Mouse (Mus musculus) thymus, postnatal 25 days (tissue): ENCODE data around the gene Wipf3.

Experiments used
- DNase-seq: peaks from one replicate; pipeline ENCODE4 v3.0.0; 2022

Gene Wipf3

DNA sequence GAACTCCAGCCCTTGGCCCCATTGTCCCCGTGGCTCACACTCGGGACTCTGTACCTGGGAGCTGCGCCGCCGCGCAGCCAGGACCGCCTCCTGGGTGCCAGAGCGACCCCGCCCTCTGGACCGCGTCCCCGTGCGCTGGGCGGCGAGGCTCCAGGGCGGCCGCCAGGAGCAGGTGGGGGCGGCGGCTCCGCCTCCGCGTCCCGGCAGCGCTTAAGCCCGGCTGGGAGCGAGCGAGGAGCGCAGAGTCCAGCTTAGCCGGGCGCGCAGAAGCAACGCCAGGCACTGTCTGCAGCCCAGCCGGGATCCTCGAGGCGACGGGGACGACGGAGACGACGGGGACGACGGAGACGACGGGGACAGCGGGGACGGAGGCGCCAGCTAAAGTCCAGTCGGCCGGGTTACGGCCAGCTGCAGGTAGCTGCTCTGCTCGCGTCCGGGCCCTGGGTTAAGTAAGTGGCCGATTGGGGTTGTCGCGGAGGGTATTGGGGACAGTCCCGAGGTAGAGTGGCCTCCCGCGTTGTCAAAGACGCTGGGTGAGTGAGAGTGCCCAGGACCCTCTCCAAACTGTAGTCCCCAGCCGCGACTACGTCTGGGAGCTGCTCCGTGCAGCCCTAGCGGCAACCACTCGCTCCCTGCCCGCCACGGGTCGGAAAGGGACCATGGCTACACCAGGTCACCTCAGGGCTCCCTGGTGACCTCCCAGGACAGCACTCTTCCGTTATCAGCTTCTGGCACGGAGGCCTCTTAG lies at the start of gene Wipf3:
Gene Wipf3 (plus strand): TSS at position 157 of the 748 bp plus-strand sequence.
- DNase-seq = peak; percentile 24

DNA sequence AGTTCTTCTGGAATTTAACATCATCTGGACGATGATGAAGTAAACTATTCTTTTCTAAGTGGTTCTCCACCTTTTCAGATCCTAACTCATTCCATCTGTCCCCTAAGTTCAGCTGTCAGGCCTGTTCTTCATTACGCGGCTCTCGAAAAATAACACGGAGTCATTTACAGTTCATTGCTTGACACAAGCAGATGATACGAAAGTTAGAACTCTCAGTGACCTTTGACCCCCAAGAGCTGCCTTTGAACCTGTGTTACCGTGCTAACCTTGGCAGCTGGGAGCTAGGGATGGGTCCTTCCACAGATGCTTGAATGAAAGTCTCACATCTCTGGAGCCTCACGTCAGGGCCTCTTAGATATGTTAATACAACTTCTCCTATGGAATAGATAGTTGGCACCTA lies 46.8 kb upstream of the Wipf3 start:
- no peak for DNase-seq

DNA sequence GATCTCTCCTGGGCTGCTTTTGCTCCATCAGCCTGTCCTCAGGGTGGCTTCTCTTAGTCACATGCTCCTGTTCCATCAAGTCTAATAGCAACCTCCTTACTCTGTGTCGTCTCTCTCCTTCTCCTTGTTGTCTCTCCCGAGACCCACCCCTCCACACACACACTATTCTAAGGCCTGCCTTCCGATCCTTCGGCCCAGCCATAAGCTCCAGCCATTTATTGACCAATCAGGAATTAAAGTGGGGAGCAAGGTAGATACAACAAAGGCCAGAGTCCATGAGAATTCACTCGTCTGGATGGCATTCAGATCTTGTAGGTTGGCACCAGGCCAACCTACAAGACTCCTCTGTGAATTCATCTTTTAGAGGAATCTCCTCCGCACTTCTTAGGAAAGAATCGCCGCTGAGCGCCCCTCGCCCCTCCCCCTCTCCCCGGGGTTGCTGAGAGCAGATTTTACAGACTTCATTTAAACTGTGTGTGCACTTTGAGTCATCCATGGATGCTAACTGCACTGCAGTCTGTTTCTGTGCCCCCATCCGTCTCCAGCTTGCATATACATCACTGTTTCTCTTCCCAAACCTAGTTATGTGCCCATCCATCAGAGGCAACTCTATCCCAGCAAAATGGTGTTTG lies 45.4 kb upstream of the Wipf3 start:
- no peak for DNase-seq

DNA sequence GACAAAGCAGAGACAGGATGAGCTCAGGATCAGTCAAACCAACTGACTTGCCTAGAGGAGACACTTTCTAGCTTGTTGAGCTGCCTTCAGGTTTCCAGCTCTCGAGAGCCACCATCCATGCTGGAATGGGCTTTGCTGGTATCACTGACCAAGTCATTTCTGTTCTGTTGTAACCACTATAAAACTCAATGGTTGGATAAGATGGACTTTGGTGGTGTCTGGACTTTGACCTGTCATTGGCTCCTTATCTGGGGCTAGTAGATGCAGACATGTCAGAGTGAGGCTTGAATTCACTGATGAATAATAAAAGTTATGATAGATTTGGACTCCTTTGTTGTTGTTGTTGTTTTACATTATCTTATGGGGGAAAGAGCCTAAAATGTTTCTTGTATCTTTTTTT lies 44.6 kb upstream of the Wipf3 start:
- no peak for DNase-seq

DNA sequence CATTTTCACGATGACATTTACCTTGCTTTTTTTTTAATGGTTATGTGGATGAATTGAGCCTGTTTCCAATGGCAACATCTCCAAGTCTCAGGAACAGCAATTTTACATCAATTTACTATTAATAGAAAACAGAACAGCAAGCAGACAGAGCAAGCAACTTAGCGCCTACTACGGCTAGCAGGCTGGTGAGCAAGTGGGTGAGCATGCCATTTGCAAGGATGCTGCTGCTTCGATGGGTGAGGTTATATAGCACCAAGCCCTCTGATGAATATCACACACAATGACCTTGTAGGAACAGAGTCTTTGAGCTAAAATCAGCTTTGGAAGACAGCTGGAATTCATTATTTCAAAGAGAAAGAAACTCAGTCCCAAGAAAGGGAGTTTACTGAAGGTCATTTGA lies 43.0 kb upstream of the Wipf3 start:
- no peak for DNase-seq

DNA sequence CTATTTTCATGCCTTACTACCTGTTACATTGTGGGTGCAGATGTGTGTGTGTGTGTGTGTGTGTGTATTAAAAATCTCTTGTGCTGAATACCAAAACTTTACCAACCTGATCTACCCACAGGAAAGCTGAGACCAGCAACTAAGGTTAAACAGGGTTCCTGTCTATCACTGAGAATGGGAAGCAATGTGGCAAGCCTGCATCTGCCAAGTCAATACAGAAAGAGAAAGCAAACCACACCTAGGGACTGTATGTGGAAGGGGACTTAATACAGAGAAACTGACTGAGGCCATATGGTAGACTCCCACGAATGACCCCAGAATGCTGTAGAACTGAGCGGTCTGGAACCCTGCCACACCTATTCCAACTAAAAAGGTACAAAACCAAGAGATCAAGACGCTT lies 42.4 kb upstream of the Wipf3 start:
- DNase-seq = no peak

DNA sequence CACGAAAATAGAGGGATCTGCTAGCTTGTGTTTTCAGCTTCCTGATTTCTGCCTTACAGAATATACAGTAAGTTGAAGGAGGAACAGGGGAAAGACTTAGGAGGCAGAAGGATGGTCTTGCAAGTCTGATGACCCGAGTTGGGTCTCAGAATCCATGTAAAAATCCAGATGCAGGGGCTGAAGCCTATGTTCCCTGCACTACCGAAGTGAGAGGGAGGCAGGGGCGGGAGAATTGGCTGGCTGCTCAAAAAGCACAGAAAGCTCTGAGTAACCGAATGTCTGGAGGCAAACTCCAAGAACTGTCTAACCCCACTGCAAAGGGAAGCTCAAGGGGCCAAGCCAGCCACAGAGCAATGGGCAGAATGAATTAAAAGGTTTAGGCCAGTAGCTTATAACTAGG lies 41.7 kb upstream of the Wipf3 start:
- no peak for DNase-seq

DNA sequence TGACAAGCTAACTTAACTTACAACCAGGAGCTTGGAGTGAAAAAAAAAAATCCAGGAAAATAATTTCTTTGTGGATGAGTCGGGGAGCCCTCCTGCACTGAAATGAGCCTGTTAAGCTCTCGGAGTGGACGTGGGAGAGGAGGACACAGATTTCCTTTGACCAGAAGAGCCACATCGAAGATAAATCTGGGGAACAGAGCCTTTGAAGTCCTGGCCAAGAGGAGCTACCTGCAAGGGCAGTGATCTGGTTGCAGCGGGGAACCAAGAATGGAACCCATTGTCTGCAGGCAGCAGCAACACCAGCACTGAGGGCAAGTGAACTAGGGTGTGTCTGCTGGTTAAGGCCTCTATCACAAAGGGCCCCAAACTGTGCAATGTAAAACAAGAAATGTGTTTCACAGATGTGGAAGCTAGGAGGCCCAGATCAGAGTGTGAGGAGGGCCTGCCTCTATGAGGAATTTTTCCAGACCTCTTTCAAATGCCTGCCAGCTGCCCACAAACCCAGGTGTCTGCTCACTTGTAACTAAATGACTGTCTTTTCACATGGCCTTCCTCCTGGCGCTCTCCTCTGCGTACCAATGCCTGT lies 40.6 kb upstream of the Wipf3 start:
- no peak for DNase-seq

DNA sequence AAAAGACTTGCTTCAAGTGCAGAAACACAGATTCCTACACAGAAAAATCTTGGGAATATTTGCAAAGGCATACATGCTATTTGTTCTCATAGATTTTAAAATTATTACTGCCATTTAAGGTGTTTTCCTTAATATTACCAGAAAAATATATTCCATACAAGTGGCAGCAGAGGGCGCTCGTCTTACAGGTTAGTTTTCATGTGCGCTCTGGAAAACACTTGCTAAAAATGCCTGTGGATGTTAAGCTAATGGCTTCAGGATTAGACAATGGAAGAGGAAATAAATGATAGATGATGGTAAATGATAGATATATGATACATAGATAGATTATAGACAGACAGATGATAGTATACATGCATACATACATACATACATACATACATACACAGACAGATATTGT lies 37.6 kb upstream of the Wipf3 start:
- DNase-seq = peak; percentile 7

DNA sequence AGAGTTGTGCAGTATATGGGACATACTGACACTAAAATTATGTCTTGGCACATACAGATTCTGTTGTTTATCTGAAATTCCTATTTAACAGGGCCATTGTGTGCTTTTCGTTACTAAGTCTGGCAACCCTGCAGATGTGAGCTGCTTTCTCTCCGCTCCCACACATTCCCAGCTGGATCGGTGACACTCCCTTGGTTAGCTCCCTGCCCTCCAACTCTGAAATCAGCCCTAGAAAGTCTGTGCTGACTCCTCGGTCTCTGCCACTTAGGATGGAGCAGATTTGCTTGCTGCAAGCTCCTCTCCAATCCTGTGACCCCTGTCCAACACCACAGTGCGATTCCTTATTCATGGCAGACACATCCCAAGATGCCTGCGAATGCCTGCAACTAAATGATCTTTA lies 35.5 kb upstream of the Wipf3 start:
- no peak for DNase-seq

DNA sequence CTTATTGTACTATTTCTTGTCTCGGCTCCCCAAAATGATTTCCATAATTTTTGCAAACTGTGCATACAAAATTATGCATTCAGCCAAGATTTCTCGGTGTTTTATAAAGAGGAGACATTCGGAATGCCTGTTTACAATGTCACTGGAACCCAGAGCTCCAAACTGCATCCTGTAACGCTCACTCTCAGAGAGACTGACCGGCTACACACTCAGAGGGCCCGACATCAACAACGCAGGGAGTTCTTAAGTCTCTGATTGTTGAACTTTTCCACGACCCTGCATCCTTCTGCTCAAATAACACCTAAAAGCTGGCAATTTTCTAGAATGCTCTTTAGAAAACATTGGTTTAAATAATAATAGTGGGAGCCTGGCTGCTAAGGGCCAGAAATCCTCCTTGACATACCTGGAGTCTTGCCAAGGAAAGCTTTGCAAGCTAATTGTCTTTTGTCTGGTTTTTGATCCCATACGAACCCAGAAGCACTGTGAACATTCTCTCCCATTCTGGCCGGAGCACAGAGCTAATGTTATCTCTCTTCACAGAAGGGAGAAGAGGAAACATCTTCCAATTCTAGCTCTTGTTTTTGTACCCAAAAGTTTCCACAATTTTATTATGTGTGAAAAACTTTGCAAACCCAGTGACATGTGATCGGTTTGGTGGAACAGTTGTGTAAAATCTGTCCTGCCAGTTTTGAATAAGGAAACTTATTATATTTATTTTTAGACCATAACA lies 30.0 kb upstream of the Wipf3 start:
- DNase-seq = no peak

DNA sequence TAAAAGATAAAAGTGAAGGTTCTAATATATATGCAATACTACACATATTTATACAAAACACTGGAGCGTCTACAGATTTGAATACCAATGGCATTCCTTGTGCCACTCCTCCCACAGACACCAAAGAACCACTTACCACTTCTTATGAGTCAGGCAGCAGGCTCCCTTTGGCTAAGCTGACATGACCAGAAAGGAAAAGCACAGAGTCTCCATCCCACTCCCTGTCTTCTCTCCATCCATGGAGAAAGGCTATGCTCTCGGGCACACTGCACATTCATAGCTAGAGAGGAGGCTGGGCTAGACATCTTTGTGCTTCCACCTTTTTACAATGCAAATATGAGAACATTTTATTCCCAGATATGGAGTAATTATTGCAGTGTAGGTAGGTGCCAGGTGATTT lies 27.9 kb upstream of the Wipf3 start:
- no peak for DNase-seq

DNA sequence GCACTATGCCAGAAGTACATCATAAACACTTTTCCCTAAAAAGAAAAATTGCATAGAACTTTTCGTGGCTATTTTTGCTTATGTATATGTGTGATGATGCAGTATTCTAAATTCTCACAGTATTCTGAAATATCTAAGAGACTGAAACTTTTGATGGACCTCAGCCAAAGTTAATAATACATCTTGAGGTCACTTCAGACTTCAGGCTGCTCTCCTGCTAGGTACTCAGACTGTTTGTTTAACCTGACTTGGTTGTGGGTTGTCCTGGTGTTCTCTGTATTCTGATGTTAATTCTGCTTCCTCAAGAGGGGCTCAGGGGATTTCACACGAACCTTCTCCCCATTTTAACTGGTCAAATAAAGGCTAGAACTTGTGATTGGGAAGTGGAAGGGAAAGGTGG lies 24.5 kb upstream of the Wipf3 start:
- DNase-seq = no peak

DNA sequence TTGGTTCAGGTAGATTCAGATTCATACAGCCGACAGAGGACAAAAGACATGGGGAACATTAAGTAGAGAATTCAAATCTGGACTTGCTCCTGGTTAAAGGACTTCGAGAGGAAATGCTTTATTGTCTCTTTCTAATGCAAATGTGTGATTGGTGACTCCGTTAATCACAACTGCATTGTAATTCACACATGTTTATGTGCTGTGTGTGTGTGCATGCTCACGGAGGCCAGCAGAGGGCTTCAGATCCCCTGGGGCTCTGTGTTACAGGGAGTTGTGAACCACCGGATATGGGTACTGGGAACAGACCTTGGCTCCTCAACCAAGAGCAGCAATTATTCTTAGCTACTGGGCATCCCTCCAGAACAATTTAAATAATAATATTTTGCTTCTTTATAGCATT lies 23.3 kb upstream of the Wipf3 start:
- no peak for DNase-seq

DNA sequence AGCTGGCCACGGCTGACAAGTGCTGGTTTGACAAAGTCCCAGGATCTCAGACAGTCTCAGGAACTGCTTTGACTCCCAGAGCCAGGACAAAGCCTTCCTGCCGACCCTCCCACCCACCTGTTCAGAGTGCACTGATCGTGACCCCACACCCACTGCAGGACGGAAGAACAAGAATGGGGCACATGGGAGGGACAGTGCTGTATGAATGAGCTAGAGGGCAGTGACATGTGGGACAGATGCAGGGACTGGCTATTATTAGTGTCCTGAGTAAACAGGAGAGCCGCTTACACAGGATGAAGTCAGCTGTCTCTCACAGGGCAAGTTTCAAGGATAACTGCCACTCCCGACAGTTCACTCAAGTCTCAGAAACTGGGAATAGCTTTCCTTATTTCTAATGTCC lies 20.1 kb upstream of the Wipf3 start:
- DNase-seq = no peak

DNA sequence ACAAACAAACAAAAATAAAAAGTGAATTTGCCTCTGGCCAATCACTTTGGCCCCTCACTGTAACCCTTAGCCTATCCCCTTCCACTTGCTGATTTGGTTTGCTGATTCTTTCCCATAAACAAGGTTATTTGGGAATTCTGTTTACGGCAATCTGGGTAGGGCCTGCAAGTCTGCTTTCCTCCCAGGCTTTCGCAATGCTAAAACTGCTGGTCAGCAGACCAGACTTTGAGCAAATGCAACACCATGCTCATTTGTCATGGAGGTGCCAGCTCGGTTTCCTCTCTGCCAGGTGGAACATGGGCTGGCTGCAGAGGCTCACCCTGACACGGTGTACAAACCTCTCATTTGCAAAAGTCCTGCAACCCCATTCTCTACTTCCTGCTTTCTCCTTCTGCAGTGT lies 19.0 kb upstream of the Wipf3 start:
- DNase-seq = no peak

DNA sequence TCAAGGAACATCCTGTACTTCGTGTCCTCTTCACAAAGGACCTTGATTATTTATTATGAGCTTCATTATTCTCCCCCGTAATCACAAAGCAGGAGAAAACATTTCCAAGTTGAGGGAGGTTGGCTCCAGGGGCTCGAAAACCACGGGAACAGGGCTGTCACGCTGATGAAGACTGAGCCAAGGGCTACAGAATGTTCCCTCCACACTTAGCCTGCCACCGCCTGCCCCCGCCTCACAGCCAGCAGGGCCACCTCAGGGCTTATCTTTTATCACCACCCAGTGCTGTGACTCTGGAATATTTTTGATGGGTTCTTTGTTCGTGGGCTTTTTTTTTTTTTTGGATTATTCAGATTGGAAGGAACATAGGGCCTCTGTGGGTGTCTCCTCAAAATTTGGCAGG lies 17.8 kb upstream of the Wipf3 start:
- no peak for DNase-seq

DNA sequence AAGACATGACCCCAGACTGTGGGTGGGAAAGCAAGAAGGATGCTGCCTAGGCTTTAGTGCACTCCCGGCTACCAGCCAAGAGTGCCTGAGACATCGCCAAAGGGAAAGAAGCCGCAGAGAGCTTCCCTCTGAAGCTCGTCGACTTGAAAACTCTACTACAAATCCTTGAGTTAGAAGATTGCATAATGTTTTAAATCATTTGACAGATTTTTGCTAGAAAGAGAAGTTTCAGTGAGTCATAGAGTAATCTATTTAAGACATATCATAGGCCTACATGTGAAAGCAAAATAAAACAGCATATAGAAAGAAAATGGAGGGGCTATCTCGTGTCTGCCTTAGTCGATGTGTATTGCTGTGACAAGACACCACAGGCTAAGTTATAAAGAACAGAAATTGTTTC lies 16.5 kb upstream of the Wipf3 start:
- no peak for DNase-seq

DNA sequence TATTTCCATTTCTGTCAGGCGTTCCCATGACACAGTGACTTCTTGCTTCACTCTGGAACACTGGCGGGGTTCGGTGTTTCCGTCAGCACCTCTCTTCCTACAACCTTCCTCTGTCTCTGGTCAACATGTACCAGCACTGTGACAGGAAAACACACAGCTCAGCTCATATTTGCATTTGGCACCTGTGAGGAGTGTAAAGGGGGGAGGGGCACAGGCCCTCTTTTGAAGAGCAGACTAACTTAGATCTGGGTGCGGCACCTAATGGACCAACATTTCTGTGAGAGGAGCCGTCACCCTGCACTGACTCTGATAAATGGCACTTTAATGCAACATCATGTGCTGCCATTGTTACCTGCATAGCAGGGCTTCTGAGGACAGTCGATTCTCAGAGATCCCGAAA lies 4.2 kb upstream of the Wipf3 start:
- no peak for DNase-seq

DNA sequence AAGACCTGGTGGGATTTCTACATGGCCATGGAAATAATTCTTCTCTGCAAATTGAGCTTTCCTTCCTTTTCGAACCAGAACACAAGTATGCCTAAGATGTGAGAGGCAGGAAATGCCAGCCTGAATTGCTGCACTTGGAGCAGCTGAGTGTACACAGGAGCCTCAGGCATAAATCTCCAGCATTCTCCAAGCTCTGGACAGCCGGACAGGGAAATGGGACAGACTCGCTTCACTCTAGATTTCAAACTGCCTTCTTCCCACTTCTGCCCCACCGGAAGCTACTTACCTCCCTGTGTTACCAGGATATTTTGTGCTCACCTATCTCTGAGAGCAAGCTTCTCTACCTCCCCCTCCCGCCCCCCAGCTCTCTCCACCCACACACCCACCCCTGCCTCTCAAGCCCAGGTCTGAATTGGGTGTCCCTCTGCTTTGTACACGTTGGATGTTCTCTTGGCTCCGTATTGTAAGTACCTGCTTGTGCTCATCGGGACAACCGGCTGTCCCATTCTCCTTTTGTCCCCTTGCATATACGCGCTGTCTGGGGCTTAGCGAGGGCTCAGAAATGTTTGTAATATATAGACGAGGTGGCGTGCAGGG lies 455 bp upstream of the Wipf3 start:
- no peak for DNase-seq

DNA sequence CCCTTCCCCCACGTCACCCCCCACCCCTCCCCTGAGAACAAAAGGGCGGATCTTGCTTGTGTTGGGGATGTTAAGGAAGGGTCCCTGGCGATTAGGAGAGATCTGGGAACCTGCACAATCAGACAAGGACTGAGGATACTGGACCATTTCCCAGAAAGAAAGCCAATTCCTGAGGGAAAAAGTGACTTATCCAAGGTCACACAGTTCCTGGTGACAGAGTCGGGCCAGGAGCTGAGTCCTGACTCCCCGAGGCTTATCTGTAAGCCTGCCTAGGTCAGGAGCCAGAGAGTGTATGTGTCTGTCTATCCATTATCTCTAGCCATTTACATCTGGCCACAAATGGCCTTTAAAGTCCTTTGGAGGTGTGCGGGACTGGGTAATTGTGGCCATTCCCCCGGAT lies 818 bp downstream of the Wipf3 start:
- DNase-seq = no peak

DNA sequence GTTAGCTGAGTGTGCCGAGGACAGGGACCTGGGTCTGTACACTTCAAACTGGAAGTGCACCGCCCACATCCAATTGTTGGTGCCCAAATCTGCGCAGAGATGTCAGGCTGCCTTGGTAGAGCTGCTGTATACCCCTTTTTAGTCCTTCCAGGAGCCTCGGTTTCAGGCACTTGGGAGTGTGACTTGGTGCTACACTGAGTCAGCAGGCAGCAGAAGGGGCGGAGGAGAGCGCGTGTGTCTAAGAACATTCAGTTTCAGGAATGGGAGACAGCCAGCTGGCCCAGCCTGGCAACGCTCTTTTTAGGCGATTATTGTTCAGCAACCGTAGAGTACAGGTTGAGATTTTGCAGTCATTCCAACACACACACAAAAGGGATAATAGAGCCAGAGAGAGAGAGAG lies 2.4 kb downstream of the Wipf3 start:
- DNase-seq = no peak

DNA sequence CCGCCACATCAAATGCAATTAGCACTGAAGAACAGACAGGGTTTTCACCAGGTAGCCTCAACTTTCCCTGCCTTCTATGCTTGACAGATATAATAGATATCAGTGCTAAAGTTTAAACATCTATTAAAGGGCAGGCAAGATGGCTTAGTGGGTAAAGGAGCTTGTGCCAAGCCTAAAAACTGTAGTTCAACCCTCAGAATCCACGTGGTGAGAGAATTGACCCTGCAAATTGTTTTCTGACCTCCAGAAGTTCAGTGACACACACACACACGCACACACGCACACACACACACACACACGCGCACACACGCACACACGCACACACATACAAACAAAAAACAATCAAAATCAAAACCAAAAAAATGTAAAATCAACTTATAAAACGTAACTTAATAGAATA lies 2.8 kb downstream of the Wipf3 start:
- no peak for DNase-seq
